Mouse (Mus musculus) neural tube, embryonic 14.5 days (tissue): ENCODE data around the gene Uqcrq. TPM values are rescaled to one million over a fixed set of nuclear protein-coding genes. Genes with fewer than 3 reads are reported as not detected.
A peak's percentile ranks its signal among the peaks of the same experiment; 100 is the strongest.

ENCODE experiments used
- ATAC-seq: fragments of 200-750 bp; cut with Nextera tagmentation; 2 replicates; pipeline ENCODE4 v1.8.0; 2017; ENCODE audit warnings: low read depth, mild to moderate bottlenecking, moderate TSS enrichment, moderate library complexity
- H3K27ac ChIP-seq: fragments of 300-500 bp; sonication (generic); 2 replicates; pipeline ENCODE4 v1.5.1; 2014; ENCODE audit warnings: low read depth, mild to moderate bottlenecking, control low read depth, low read length, moderate library complexity, mixed read lengths
- H3K27me3 ChIP-seq: fragments of 300-500 bp; sonication (generic); 2 replicates; pipeline ENCODE4 v1.6.1; 2014; ENCODE audit warnings: low read length; ENCODE audit not compliant: control insufficient read depth, insufficient read depth
- H3K36me3 ChIP-seq: fragments of 300-500 bp; sonication (generic); 2 replicates; pipeline ENCODE4 v1.6.1; 2014; ENCODE audit warnings: low read length, mixed read lengths; ENCODE audit not compliant: control insufficient read depth, insufficient read depth
- H3K4me1 ChIP-seq: fragments of 300-500 bp; sonication (generic); 2 replicates; pipeline ENCODE4 v1.6.1; 2014; ENCODE audit warnings: low read length; ENCODE audit not compliant: control insufficient read depth, insufficient read depth
- H3K4me2 ChIP-seq: fragments of 300-500 bp; sonication (generic); 2 replicates; pipeline ENCODE4 v1.6.1; 2014; ENCODE audit warnings: mild to moderate bottlenecking, low read depth, low read length, control low read depth
- H3K4me3 ChIP-seq: fragments of 300-500 bp; sonication (generic); 2 replicates; pipeline ENCODE4 v1.5.1; 2014; ENCODE audit warnings: low read depth, low read length, control low read depth, mixed read lengths
- H3K9ac ChIP-seq: fragments of 300-500 bp; sonication (generic); replicated peaks from 2 replicates; pipeline ENCODE4 v1.6.1; 2014; ENCODE audit warnings: low read depth, mild to moderate bottlenecking, control low read depth, low read length, mixed read lengths
- H3K9me3 ChIP-seq: fragments of 300-500 bp; sonication (generic); 2 replicates; pipeline ENCODE4 v1.6.1; 2016; ENCODE audit warnings: low read length; ENCODE audit not compliant: control insufficient read depth
- WGBS: fragments of 180-500 bp; shearing (Covaris S2); extraction: QIAGEN DNeasy Blood & Tissue Kit; methylation state at CpG from one replicate; pipeline ENCODE4 v1.1.7; 2014; 5-methylcytosine and 5-hydroxymethylcytosine counted together
- polyA plus RNA-seq: library from polyadenylated mRNA; unstranded; fragments of >200 nt; fragmentation: Nextera tagmentation; extraction: Ambion mirVana; gene quantifications from 2 replicates; pipeline ENCODE4 v1.2.1, GENCODE M21; 2014

Uqcrq gene
- polyA plus RNA-seq = 771 and 826 TPM in 2 replicates

DNA sequence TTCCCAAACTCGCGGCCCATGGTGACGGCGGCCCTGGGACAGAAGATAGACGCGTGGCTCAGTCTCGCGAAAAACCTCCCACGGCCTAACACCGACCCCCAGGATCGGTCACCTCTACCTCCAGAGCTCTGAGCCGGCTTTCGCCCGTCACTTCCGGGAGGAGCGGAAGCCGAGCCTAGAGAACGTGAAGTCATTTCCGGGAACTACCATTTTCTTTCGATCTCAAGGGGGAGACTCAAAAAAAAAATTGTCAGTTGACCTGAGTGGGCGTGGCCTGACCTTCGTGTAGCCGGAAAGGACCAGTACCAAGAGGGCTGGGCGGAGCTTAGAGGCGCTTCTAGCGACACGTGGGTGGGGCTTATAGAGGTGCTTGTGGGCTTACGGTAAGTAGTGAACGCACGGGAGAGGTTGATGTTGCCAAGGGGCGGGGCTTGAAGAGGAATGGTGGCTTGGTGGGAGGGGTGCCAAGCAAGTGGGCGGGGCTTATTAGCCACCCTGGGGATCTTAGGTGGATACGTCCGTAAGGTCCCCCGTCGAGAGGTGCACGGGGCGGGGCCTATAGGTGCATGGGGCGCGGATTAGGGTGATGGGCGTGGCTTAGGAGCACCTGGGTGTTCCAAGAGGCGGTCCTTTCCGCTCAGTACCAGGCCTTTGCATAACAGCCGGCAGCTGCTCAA, at the start of gene Uqcrq, which contains the start of gene Gdf9:
Gene Uqcrq, minus strand, starts transcription at position 162 of the 677 bp plus-strand sequence.
Gene Gdf9, plus strand, starts transcription at position 354 of the 677 bp plus-strand sequence.
- peak; percentile 96 for ATAC-seq
- H3K27ac ChIP-seq = peak within 1 kb of the TSS; percentile 88
- no peaks in the 10 kb centered on the region for H3K27me3 ChIP-seq
- peak within 1 kb of the TSS; percentile 91 for H3K4me3 ChIP-seq
- under 1% methylated on average over 44 of the region's 44 CpGs for WGBS
- peaks cover 6% of the 10 kb centered on the region; the same call in 1 of the 2 replicates for H3K4me1 ChIP-seq
- H3K9ac ChIP-seq = peak within 1 kb of the TSS; percentile 82
- peak within 1 kb of the TSS; percentile 83 for H3K4me2 ChIP-seq
- H3K9me3 ChIP-seq = no peaks in the 10 kb centered on the region
- 0 out of 2 replicates have a peak, but pooled peaks cover 7% of the 10 kb centered on the region for H3K36me3 ChIP-seq

DNA sequence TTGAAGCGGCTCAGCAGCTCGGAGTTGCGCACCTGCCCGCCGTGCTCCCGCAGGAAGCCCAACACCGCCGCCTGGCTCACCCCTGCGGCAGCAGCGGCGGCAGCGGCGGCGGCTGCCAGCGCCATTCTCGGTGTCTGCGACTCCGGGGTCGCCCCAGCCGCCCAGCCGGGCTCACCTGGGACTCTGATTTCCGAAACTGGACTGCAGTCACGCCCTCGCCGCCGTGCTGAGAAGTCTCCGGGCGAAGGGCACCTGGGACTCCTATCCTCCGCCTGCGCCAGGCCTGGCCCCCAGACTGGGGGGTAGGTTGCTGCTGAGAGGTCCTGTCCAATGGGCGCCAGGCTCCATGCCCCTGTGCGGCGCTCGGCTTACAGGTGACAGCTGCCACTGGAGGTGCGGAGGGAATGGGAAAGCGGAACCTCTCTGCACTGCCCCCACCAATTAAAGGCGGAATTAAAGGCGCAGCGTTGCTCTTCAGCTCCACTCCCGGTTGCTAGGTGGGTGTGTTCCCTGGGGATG, 49.2 kb upstream of the Uqcrq start, which contains the start of the genes Gm9945 and Sowaha:
Gene Gm9945, plus strand, starts transcription at position 384 of the 519 bp plus-strand sequence.
Gene Sowaha, minus strand, starts transcription at position 492 of the 519 bp plus-strand sequence.
- peak within 1 kb of the TSS; percentile 52 for H3K9ac ChIP-seq
- H3K4me3 ChIP-seq = peak within 1 kb of the TSS; percentile 41
- no peaks in the 10 kb centered on the region for H3K9me3 ChIP-seq
- H3K27ac ChIP-seq = no peak within 1 kb of the TSS
- peak; percentile 54 for ATAC-seq
- peaks cover 33% of the 10 kb centered on the region for H3K27me3 ChIP-seq
- WGBS = 3% methylated on average over 40 of the region's 40 CpGs
- H3K36me3 ChIP-seq = no peaks in the 10 kb centered on the region
- peak within 1 kb of the TSS; percentile 77 for H3K4me2 ChIP-seq
- peaks cover 24% of the 10 kb centered on the region for H3K4me1 ChIP-seq

DNA sequence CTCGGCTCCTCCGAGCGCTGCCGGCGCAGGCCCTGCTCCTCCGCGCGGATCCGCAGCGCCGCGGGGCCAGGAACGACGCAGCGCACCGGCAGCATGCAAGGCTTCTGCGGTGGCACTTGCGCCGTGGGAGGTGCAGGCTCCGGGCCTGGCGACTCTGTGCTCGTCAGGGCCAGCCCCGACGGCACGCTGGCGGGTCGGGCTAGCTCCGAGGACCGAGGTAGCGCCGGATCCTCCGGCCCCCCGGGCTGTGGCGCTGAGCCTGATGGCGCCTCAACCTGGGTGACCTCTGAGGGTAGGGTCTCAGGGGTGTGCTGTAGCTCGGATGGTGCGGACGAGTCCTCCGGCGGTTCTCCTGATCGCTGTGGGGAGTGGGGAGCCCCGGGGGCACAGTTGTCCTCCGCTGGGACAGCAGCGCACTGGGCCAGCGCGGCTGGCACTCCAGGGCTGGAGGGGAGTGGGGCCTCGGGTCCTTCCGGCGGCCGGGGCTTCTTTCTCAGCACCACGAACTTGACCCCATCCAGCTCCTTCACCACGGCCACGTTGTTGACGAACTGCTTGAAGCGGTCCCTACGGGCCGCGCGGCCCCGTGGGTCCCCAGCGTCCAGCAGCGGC, 48.6 kb upstream of the Uqcrq start:
- 1% methylated on average over 62 of the region's 62 CpGs for WGBS
- Histone ChIP-seq H3K27me3 (peaks cover 33% of the 10 kb centered on the region), H3K4me1 (peaks cover 24% of the 10 kb centered on the region), H3K36me3 (no peaks in the 10 kb centered on the region), H3K27ac (no peak overlapping the region), H3K9me3 (no peaks in the 10 kb centered on the region), H3K4me2 (peak overlapping the region; percentile 77), H3K4me3 (peak overlapping the region; percentile 41), H3K9ac (peak overlapping the region; percentile 52)
- ATAC-seq = peak; percentile 32

DNA sequence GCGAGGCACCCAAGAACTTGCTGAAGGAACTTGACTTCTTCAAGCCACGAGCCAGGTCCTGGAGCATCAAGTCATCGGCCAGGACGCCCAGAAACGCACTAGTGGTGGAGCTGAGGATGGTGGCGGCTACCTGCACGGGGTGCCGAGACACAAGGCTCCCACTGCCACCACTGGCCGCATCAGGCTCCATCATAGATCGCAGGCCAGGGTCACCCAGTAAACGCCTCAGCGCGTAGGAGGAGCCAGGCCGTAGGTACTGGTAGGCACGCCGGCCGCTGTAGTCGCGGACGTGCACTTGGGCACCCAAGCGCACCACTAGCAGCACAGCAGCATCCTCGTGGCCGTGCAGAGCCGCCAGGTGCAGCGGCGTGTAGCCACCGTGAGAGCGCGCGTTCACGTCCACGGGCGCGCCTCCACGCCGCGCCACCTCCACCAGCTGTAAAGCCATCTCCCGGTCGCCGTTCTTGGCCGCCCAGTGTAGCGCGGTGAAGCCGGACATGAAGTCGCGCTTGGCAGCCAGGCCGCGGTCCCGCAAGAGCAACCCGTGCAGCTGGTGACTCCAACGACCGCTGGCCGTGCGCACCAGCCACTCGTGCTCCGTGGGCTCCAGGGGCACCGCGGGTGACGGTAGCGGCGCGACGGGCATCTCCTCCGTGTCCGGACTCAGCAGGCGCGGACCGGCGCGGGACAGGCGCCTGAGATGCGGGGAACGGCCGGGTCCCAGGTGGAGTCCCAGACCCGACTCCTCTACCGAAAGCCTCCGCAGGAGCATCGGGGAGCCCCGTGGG, 47.9 kb upstream of the Uqcrq start:
- peak; percentile 55 for ATAC-seq
- WGBS = 5% methylated on average over 75 of the region's 79 CpGs
- H3K27ac ChIP-seq = no peak overlapping the region
- peak overlapping the region; percentile 77 for H3K4me2 ChIP-seq
- peak overlapping the region; percentile 8; the same call in 1 of the 2 replicates for H3K9ac ChIP-seq
- no peaks in the 10 kb centered on the region for H3K9me3 ChIP-seq
- peaks cover 33% of the 10 kb centered on the region for H3K27me3 ChIP-seq
- no peaks in the 10 kb centered on the region for H3K36me3 ChIP-seq
- peaks cover 24% of the 10 kb centered on the region for H3K4me1 ChIP-seq
- peak overlapping the region; percentile 41 for H3K4me3 ChIP-seq

DNA sequence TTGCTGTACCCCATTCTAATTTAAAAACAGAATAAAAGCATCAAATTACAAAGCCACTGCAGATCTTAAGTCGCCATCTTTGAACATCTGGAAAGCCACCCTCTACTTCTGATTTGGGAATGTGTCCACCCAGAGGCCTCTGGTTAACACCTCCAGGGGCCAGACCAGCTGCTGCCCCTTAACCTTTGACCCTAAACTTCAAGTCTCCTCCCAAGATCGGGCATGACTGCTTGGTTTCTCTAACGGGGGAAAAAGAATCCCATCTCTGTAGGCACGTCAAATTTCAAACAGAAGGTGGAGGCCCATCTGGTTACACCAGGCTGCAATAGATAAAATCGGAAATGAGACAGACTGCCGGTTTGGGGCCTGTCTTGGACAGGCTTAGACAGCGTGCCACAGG, 47.2 kb upstream of the Uqcrq start:
- Histone ChIP-seq H3K27me3 (peaks cover 33% of the 10 kb centered on the region), H3K4me3 (no peak overlapping the region), H3K4me2 (no peak overlapping the region), H3K27ac (no peak overlapping the region), H3K36me3 (no peaks in the 10 kb centered on the region), H3K9me3 (no peaks in the 10 kb centered on the region), H3K9ac (no peak overlapping the region), H3K4me1 (peaks cover 24% of the 10 kb centered on the region)
- 44% methylated on average over 7 of the region's 7 CpGs for WGBS
- ATAC-seq = no peak

DNA sequence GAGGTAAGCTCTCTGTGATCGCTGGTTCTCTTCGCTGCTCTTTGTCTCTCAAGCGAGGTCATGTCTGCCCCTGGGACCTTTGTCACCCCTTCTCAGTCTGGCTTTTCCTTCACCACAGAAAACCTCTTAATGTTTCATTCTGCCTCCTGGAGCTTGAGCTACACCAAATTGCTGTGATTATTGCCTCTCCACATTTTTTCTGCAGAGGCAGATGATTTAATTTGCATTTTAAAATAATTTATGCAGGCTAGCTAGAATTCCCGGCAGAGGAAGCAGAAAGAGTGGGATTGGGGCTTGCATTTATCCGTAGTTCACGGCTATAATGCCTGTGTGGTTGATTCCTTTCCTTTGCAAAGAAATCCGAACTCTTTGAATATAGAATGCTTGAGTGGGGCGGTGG, 45.0 kb upstream of the Uqcrq start:
- Histone ChIP-seq H3K4me2 (peak overlapping the region; percentile 36; the same call in 1 of the 2 replicates), H3K27ac (no peak overlapping the region), H3K9me3 (no peaks in the 10 kb centered on the region), H3K9ac (no peak overlapping the region), H3K4me3 (no peak overlapping the region), H3K36me3 (no peaks in the 10 kb centered on the region), H3K4me1 (peaks cover 26% of the 10 kb centered on the region), H3K27me3 (peaks cover 27% of the 10 kb centered on the region)
- ATAC-seq = no peak
- 11% methylated on average over 8 of the region's 8 CpGs for WGBS

DNA sequence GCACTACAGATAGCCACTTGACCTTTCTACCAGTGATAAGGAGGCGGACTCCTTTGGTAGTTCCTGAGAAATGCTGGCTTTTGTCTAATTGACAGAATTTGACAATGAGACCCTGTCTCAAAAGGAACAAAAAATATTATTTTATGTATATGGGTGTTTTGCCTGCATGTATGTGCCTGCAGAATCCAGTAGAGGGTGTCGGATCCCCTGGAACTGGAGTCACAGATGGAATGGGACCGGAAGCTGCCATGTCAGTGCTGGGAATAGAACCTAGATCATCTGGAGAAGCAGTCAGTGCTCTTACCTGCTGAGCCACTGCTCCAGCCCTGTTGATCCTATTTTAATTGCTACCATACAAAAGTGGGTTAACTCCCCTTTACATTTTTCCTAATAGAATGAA, 42.1 kb upstream of the Uqcrq start:
- H3K4me3 ChIP-seq = no peak overlapping the region
- no peak overlapping the region for H3K27ac ChIP-seq
- H3K27me3 ChIP-seq = peaks cover 4% of the 10 kb centered on the region; the same call in 1 of the 2 replicates
- H3K9ac ChIP-seq = no peak overlapping the region
- peaks cover 15% of the 10 kb centered on the region for H3K4me1 ChIP-seq
- H3K4me2 ChIP-seq = no peak overlapping the region
- no peaks in the 10 kb centered on the region for H3K36me3 ChIP-seq
- WGBS = 92% methylated on average over 3 of the region's 3 CpGs
- no peaks in the 10 kb centered on the region for H3K9me3 ChIP-seq
- ATAC-seq = no peak

DNA sequence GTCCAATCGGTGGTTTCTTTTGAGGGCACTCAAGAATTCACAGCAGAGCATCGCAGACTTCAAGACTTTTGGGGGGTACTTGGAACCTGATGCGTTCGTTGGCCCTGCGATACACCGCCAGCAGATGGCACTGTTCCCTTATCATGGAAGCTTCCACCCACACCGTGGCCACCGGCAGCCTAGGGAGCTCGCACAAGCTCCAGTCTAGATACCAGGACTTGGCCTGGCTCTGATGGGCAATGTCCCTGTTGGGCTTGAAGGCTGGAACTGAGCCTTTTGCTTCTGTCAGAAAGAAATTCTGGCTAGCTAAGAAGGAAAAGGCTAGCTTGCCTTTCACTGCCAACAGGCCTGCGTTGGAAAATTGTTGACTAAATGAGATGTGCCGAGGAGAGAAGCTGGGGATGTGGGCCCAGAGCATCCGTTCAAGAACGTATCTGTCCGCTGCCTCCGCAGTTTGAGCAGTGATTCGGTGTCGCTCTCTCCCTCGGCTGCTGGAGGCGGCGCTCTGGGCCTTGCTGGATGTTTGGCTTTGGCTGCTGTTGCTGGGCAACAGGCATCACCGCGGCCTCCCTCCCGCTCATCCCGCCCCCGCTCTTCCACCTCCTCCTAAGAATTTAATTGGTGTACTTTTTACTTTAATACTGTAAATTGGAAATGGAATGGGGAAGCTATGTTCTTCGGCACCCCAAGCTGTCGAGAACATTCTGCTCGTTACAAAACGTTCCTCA, 39.5 kb upstream of the Uqcrq start, which contains the start of gene Gm9837:
Gene Gm9837, minus strand, starts transcription at position 512 of the 728 bp plus-strand sequence.
- peaks cover 10% of the 10 kb centered on the region for H3K4me1 ChIP-seq
- no peaks in the 10 kb centered on the region for H3K9me3 ChIP-seq
- H3K4me2 ChIP-seq = peak within 1 kb of the TSS; percentile 43
- H3K27me3 ChIP-seq = peaks cover 9% of the 10 kb centered on the region
- 3% methylated on average over 29 of the region's 29 CpGs for WGBS
- H3K4me3 ChIP-seq = peak within 1 kb of the TSS; percentile 15
- H3K36me3 ChIP-seq = no peaks in the 10 kb centered on the region
- 0 out of 2 replicates have a peak within 1 kb of the TSS, but pooled peaks have one; percentile 39 for H3K27ac ChIP-seq
- H3K9ac ChIP-seq = peak within 1 kb of the TSS; percentile 16; the same call in 1 of the 2 replicates
- ATAC-seq = peak; percentile 87
